Mouse (Mus musculus) liver, postnatal 0 days (tissue): Measurements from ENCODE around the gene Pcgf2.

Experiments used
- CTCF ChIP-seq: sonication (generic); IDR thresholded peaks from 2 replicates; pipeline ENCODE4 v1.5.1; 2016; ENCODE audit warnings: antibody characterized with exemption, low read depth
- EP300 ChIP-seq: IDR thresholded peaks from 2 replicates; pipeline ENCODE4 v1.6.1; 2016; ENCODE audit warnings: antibody characterized with exemption, low read depth, mild to moderate bottlenecking

DNA sequence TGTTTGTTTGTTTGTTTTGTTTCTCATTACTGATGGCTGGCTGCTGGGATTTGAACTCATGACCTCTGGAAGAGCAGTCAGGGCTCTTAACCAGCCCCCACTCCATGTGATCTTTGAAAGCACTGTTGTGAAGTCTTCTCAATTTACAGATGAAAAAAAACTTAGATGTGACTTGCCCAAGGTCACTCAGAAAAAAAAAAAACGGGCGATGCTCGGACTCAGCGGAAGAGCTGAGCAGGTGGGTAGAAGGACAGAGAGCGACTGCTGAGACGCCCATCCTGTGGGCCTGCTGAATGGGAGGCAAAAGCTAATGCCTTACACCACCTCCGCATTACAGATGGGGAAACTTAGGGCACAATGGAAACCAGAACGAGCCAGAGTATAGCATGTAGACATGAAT is 3.6 kb downstream of the Pcgf2 start:
- TF ChIP-seq CTCF: no peak
- TF ChIP-seq EP300: no peak
